In the genomic region with DNA sequence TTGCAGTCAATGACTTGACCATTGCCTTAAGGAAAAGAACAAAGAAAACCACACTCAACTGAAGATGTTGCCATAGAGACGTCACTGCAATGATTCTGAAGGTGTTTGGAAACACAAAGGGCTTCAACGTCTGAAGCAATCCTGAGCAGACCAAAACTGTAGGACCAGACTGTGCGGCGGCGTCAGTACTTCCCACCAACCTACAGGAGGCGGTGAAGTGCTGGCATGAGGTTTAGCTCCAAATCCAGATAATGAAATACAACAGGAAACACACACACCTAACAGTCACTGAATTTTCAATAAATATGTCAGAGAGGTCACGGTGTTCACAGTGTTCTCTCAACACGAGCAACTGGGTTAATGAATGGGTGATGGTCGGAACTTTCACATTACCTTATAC, we compare ENCODE assay signal across 8 mouse cellular contexts. TPM values are rescaled to one million over a fixed set of nuclear protein-coding genes. Genes with fewer than 3 reads are reported as not detected.
DNase-seq lines count a peak whose midpoint lies in the region; TF ChIP-seq lines count a peak whose summit lies in the region.

No protein-coding gene starts in this region.

- intact Hi-C loops in left cerebral cortex, adult 2 months (cut with DNase I) = loop anchor here (5.0 kb wide), 1 partner anchor 153 kb away; no protein-coding TSS in a partner anchor
- intact Hi-C loops in left cerebral cortex, postnatal 36 days (cut with DNase I) = no loop called here

- peak; percentile 58 for TF ChIP-seq CTCF in left cerebral cortex, adult 2 months (IDR thresholded peaks at IDR 0.05)

- H3K4me3 ChIP-seq in left cerebral cortex, adult 2 months = no peak overlapping the region

- H3K27ac ChIP-seq in left cerebral cortex, adult 2 months = no peak overlapping the region

- DNase-seq in adrenal gland, postnatal 14 days = peak; percentile 32
- DNase-seq in adrenal gland, adult 8-10 months = no peak
- DNase-seq in left cerebral cortex, adult 2 months (ENCODE audit: extremely low spot score in 1 of 2, low spot score in 2 of 2) = peak in 1 of 2 experiments; percentile 30
- no peak for DNase-seq in left cerebral cortex, postnatal 36 days (ENCODE audit: low spot score in 2 of 2)
- DNase-seq in induced T-regulatory cell, adult 2 months (ENCODE audit: low read depth) = peak; percentile 88
- DNase-seq in naive thymus-derived CD4-positive, alpha-beta T cell, adult 2 months (ENCODE audit: low read depth) = peak; percentile 82
- no peak for DNase-seq in urinary bladder, postnatal 10 days (ENCODE audit: low spot score)
- no peak for DNase-seq in testis, postnatal 14 days (ENCODE audit: low spot score)

RNA-seq across cellular contexts. Expression of a gene that starts 49.1 kb away (rescaled TPM):
- total RNA-seq in adrenal gland, postnatal 14 days (2021) = 60.5 and 66.7 TPM in 2 replicates
- 10 to 100 TPM; 72.8 to 82.8 (median 77.7) TPM for total RNA-seq in adrenal gland, adult 8-10 months (2022)
- total RNA-seq in left cerebral cortex, adult 2 months (2021) = 10 to 100 TPM; 55.5 to 59.7 TPM
- 10 to 100 TPM; 51.4 to 61.1 TPM for total RNA-seq in left cerebral cortex, postnatal 36 days (2021)

RNA-seq across cellular contexts. Expression of a gene that starts 49.2 kb away (rescaled TPM):
- 95.9 and 97.8 TPM in 2 replicates for total RNA-seq in adrenal gland, postnatal 14 days (2021)
- total RNA-seq in adrenal gland, adult 8-10 months (2022) = 100 to 1,000 TPM in 3 of 4 experiments, 10 to 100 TPM in 1; 90.0 to 125 (median 111) TPM
- total RNA-seq in left cerebral cortex, adult 2 months (2021) = 10 to 100 TPM; 63.5 to 64.2 TPM
- 10 to 100 TPM; 61.5 to 63.4 TPM for total RNA-seq in left cerebral cortex, postnatal 36 days (2021)

Comparison
In these comparisons a context has a peak if more than half of its experiments do, and no peak if none do; other contexts are left out.
1. DNase-seq: peak in adrenal gland, postnatal 14 days (single experiment), induced T-regulatory cell, adult 2 months (single experiment) and naive thymus-derived CD4-positive, alpha-beta T cell, adult 2 months (single experiment); none in adrenal gland, adult 8-10 months (single experiment), left cerebral cortex, postnatal 36 days (0 of 2), urinary bladder, postnatal 10 days (single experiment) and testis, postnatal 14 days (single experiment).